Mouse (Mus musculus) intestine, embryonic 16.5 days (tissue): ENCODE measurements around the gene Lrrk2. TPM values are rescaled to one million over a fixed set of nuclear protein-coding genes. Genes with fewer than 3 reads are reported as not detected.

Experiments
- polyA plus RNA-seq: library from polyadenylated mRNA; unstranded; fragments of >200 nt; fragmentation: Nextera tagmentation; extraction: Ambion mirVana; gene quantifications from 2 replicates; pipeline ENCODE4 v1.2.1, GENCODE M21; 2015

Gene Lrrk2
- polyA plus RNA-seq, 1 experiment from 2014 or later = 1.9 TPM

Other genes starting within 250 kb of the Lrrk2 start
- 0.75 and 0.93 TPM in 2 replicates for gene Slc2a13, start 99.9 kb upstream of the Lrrk2 start, polyA plus RNA-seq
- gene Smgc, start 165.1 kb downstream of the Lrrk2 start, polyA plus RNA-seq = not detected in 2 replicates